Mouse (Mus musculus): Measurements from ENCODE around the gene A930033H14Rik. TPM values are rescaled to one million over a fixed set of nuclear protein-coding genes. Genes with fewer than 3 reads are reported as not detected.

A930033H14Rik gene
- polyA plus RNA-seq, 1 experiment from 2014 or later, result 6.8 TPM

DNA sequence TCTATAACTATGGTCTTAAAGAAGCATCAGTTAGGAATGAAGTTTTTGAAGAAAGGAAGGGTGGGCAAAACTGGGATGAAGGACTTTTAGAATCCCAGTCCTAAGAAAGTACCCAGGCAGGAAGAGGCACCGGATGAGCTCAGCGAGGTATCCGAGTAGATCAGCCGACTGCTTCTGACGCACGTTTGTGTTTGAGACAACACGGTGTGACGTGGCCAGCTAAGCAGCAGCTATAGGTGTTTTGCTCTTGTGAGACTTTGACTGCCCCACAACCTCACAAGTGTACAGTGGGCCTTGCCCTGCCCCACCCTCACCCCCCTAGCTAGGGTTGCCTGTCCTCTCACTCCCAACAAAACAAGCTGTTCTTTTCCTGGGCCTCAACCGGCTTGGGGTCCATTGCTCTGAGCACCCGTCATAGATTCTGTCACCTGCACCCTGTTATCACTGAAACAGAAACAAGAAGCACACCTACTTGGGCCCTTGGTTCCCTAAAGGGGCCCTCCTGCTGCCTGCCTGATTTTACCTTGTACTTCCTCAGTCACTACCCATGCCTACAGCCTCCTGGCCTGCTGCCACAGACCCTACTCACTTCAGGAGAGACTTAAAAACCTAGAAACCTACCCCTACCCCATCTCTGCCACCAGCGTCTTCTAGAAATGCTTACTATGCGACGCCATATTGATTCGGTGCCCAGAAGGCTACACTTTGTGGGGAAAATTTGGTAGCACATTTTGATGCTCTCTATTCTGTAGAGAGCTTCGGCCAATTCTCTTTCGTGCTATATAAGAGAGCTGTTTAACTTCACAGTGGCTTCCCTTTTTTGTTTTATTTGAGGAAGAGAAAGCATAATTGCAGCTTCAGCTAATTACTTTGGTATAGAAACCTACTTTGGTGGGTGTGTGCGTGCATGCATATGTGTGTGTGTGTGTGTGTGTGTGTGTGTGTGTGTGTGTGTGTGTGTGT, 39.5 kb upstream of the A930033H14Rik start:
- POLR2A ChIA-PET, result interaction anchor here (0.9 kb wide), 1 partner anchor 99 kb away, joined by 3 read pairs; no protein-coding TSS in a partner anchor
- TF ChIP-seq CTCF (IDR thresholded peaks at IDR 0.05), result no peak
- H3K27me3 ChIP-seq, result no peaks in the 10 kb centered on the region
- ATAC-seq (no peak), DNase-seq (ENCODE audit: low read depth, low spot score) (no peak)
- CTCF ChIA-PET, result interaction anchor here (1.3 to 2.6 kb wide), 2 partner anchors 8 to 54 kb away, joined by 3 to 8 read pairs; no protein-coding TSS in a partner anchor
- in situ Hi-C loops (cut with MboI; ENCODE audit: low pct_unique_long_range_greater_than_20kb), result no loop called here

DNA sequence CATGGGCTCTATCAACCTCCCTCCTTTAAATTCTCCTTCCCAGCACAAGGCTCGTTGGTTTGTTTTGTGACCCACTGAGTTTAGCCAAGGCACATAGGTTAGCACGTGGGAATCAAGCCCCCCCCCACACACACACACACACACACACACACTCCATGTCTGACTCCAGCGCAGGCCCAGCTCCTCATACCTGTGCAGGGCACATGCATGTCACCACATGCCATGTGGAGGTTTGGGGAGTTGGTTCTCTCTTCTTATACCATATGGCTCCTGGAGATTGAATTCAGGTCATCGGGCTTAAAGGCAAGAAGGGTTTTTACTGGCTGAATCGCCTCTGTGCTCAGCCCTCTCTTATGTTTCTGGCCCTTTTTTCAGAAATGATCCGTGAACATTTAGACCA, 38.4 kb upstream of the A930033H14Rik start:
- POLR2A ChIA-PET, result no interaction called here
- ATAC-seq, result no peak
- no peaks in the 10 kb centered on the region for H3K27me3 ChIP-seq
- TF ChIP-seq CTCF (IDR thresholded peaks at IDR 0.05), result no peak
- no peak for DNase-seq (ENCODE audit: low read depth, low spot score)
- CTCF ChIA-PET, result no interaction called here
- in situ Hi-C loops (cut with MboI; ENCODE audit: low pct_unique_long_range_greater_than_20kb), result no loop called here

DNA sequence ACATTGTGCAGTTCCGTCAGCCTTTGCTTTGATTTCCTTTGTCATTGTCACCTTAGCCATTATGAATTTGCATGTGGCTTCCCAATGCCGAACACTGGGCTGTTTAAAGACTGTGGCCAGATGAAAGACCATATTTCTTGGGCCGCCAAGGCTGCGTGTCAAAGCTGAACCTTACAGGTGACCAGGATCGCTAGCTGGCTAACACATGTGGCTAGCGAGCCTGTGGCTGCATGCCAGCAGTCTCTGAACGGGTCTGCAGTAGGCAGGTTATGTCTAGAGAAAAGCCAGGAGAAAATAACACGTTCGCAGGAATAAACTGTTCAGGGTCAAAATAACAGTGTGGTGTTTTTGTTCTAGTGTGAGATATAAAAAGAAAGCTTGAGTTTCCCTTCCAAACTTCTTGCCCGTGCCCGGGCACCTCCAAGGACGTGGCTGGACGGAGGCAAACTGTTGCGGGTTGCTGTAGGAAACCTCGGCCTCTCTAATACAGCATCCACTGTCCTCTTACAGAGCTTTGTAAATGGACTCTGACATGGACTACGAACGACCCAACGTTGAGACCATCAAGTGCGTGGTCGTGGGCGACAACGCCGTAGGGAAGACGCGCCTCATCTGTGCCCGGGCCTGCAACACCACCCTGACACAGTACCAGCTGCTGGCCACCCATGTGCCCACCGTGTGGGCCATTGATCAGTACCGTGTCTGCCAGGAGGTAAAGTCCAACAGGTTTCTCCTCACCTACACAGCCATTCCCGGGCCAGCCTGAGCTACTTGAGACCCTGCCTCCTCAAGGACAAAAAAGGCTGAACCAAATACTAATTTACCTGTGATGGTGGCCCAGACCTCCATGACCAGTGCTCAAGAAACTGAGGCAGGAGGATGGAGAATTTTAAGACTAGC, 35.6 kb upstream of the A930033H14Rik start:
- DNase-seq (ENCODE audit: low read depth, low spot score) (no peak), ATAC-seq (no peak)
- no peaks in the 10 kb centered on the region for H3K27me3 ChIP-seq
- CTCF ChIA-PET, result no interaction called here
- TF ChIP-seq CTCF (IDR thresholded peaks at IDR 0.05), result no peak
- in situ Hi-C loops (cut with MboI; ENCODE audit: low pct_unique_long_range_greater_than_20kb), result no loop called here
- POLR2A ChIA-PET, result interaction anchor here (0.7 kb wide), 1 partner anchor 43 kb away, joined by 3 read pairs; no protein-coding TSS in a partner anchor

DNA sequence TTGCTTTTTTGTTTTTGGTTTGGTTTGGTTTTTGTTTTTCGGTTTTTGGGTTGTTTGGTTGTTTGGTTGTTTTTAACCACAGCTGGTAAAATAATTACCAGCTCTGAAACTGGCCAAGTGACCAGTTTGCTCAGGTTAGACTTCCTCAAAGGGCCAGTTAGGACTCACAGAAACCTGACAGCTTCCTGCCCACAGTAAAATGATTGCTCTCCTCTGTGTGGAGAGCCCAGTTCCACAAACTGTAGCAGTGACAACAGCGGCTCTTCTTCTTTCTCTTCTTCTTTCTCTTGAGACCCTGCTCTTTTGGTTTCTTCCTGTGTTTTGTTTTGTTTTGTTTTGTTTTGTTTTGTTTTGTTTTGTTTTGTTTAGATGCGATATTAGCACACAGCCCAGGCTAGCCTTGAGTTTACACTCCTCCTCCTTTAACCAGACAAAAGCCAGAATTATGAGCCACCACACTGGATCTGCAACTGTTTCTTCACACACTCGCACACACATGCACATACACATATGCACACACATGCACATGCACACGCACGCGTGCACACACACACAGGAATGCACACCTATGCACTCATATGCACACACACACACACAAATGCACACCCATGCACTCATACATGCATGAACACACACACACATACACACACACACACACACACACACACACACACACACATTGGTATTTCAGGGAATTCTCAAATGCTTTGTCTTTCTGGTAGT, 34.6 kb upstream of the A930033H14Rik start:
- no peak for TF ChIP-seq CTCF (IDR thresholded peaks at IDR 0.05)
- ChIA-PET POLR2A (interaction anchor here (0.7 kb wide), 1 partner anchor 44 kb away, joined by 3 read pairs; no protein-coding TSS in a partner anchor), CTCF (no interaction called here)
- no peak for DNase-seq (ENCODE audit: low read depth, low spot score)
- H3K27me3 ChIP-seq, result no peaks in the 10 kb centered on the region
- ATAC-seq, result no peak
- in situ Hi-C loops (cut with MboI; ENCODE audit: low pct_unique_long_range_greater_than_20kb), result no loop called here

DNA sequence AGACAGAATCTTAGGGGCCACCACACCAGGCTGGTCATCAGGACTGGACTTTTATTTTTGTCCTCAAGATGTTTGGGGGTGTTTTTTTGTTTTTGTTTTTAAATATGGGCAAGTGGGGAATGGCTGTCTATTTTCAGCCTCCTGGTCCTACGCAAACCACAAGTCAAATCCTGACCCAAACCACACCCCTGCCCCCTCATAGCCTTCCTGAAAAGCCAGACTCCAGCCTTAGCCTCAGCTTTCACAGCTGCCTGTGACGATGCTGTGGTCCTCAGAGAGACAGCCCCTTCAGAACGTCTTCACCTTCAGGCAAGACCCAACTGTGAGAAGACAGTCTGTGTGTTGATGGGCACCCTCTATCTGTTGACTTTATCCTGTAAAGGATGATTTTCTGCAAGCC, 33.9 kb upstream of the A930033H14Rik start:
- no peaks in the 10 kb centered on the region for H3K27me3 ChIP-seq
- DNase-seq (ENCODE audit: low read depth, low spot score) (no peak), ATAC-seq (no peak)
- ChIA-PET POLR2A (no interaction called here), CTCF (no interaction called here)
- in situ Hi-C loops (cut with MboI; ENCODE audit: low pct_unique_long_range_greater_than_20kb), result no loop called here
- TF ChIP-seq CTCF (IDR thresholded peaks at IDR 0.05), result no peak

DNA sequence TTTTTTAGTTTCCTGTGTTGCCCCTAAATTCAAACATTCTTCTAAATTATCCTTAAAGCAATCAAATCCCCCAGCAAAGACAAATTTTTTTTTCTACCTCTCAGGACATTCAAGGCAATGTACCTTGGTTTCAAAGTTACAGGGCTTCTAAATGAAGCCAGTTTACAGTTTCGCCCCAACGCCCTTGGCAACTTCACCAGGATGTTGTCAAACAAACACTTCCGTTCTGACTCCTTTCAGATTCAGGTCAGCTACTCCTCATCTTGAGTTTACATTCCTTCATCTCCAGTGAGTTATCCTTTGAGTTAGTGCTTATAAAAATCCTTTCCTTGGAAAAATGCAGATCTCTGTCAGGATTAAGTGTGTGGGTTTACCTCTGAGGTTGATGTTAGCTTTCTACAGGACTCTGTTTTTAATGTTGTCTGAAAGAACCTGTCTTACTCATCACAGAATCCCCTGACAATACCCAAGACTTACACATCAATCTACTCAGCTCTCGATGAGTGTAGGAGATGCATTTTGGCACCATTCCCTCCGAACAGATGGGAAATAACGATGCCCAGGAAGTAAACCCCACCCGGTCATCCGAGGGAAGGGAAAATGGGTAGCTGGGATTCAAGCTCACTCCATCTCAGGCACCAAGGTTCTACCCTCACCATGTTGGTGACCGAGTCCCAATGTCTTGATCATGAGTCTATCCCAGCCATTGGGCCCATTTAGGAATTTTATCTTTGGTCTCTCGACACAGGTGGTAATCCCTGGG, 33.2 kb upstream of the A930033H14Rik start:
- in situ Hi-C loops (cut with MboI; ENCODE audit: low pct_unique_long_range_greater_than_20kb), result no loop called here
- ATAC-seq (no peak), DNase-seq (ENCODE audit: low read depth, low spot score) (no peak)
- no peaks in the 10 kb centered on the region for H3K27me3 ChIP-seq
- no peak for TF ChIP-seq CTCF (IDR thresholded peaks at IDR 0.05)
- ChIA-PET CTCF (interaction anchor here (2.3 kb wide), 1 partner anchor 8 kb away, joined by 5 read pairs; no protein-coding TSS in a partner anchor), POLR2A (no interaction called here)

DNA sequence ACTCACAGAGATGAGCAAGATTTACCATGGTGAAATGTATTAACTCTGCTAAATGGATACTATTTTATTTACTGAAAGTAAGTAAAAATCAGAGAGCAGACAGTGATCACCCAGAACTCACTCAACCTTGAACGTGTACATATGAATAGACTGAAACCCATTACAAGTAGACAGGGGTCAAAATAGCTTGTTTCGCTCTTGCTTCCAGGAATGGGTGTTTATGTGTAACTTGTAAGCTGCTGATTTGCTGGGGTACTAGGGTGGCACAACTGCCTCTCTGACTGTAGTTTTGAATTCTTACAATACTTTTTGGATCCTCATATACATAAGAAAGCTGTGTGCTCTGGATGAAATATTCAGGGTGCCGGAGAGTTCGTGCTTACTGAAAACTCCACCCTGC, 32.3 kb upstream of the A930033H14Rik start:
- CTCF ChIA-PET, result interaction anchor here (1.2 to 2.3 kb wide), 2 partner anchors 8 to 9 kb away, joined by 3 to 5 read pairs; no protein-coding TSS in a partner anchor
- in situ Hi-C loops (cut with MboI; ENCODE audit: low pct_unique_long_range_greater_than_20kb), result no loop called here

DNA sequence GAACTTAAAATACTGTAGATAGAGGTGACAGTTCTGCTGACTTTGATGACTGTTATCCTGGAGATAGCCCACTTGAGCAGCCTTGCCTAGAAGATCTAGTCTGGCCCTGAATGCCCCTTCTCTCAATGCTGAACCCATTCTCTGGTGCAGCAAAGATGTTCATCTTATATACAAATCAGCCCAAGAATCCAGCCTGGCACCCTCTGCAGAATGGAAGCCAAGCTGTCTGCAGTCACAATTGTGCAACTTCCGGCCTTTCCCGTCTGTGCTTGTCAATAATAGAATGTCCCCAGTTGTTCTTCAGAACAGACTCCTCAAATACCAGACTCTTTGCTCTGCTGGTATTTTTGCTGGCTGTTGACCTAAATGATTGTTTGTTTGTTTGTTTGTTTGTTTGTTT, 27.6 kb upstream of the A930033H14Rik start:
- DNase-seq (ENCODE audit: low read depth, low spot score), result no peak
- no peaks in the 10 kb centered on the region for H3K27me3 ChIP-seq
- in situ Hi-C loops (cut with MboI; ENCODE audit: low pct_unique_long_range_greater_than_20kb), result no loop called here
- POLR2A ChIA-PET, result no interaction called here
- CTCF ChIA-PET, result no interaction called here
- ATAC-seq, result no peak
- no peak for TF ChIP-seq CTCF (IDR thresholded peaks at IDR 0.05)

More for the DNA sequence above, 32.3 kb upstream of the A930033H14Rik start:
- no peak for TF ChIP-seq CTCF (IDR thresholded peaks at IDR 0.05)
- POLR2A ChIA-PET, result no interaction called here
- H3K27me3 ChIP-seq, result no peaks in the 10 kb centered on the region
- ATAC-seq, result no peak
- no peak for DNase-seq (ENCODE audit: low read depth, low spot score)

DNA sequence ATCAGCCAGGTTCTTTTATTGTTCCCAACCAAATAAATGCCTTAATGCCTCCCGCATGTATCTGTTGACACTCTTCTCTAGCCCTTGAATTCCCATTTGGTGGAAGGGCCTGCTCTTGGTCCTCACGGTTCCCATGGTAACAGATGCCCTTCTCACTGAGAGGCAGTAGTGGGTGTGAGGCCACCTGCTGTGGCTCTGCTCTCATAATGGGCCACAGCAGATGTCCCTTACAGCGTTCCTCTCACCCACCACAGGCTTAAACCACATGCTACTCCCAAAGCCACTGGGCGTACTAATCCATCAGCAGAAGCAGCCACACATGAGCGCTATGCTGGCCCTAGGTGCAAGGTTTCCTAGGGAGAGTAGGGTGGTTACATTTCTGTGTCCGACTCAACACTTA, 25.4 kb upstream of the A930033H14Rik start:
- no peak for TF ChIP-seq CTCF (IDR thresholded peaks at IDR 0.05)
- ChIA-PET POLR2A (no interaction called here), CTCF (no interaction called here)
- DNase-seq (ENCODE audit: low read depth, low spot score), result no peak
- in situ Hi-C loops (cut with MboI; ENCODE audit: low pct_unique_long_range_greater_than_20kb), result no loop called here
- H3K27me3 ChIP-seq, result no peaks in the 10 kb centered on the region
- no peak for ATAC-seq
